Mouse (Mus musculus) fat pad, adult 2 months (tissue): ENCODE measurements at regions not wholly inside any gene's neighbourhood (a gene's known extent, or its start where the extent isn't known, plus 50 kb on each side); places are given as distances from the start of the nearest gene placed in this dataset.

ENCODE experiments used
- DNase-seq: peaks from one replicate; pipeline ENCODE4 v3.0.0-alpha.2; 2011; ENCODE audit warnings: low read depth, low spot score; ENCODE audit errors: extremely low read depth

- no peak for DNase-seq
Measured at GRCm38 (mm10) chr4:70844742-70845141, 309.9 kb upstream of the Megf9 start.

GRCm38 (mm10) chr4:70810956-70811316, 276.1 kb upstream of the Megf9 start:
- DNase-seq = no peak

GRCm38 (mm10) chr4:70810311-70810955, 275.6 kb upstream of the Megf9 start:
- no peak for DNase-seq

DNA sequence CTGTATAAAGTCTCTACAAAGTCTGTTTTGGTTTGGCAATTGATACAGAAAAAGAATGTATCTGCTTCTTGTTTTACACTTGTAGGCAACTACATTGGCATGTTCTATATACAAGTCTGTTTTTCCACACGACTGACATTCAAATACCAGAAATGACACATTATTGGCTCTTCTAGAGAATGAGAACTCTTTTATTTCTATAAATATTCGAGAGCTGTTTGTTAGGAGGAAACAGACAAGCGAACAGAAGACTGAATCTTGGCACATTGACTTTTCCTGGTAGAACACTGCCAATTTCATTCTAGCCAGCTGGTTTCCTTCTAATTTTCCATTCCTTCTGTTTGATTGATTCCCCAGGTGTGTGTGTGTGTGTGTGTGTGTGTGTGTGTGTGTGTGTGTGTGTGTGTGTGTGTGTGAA, 270.1 kb upstream of the Megf9 start:
- no peak for DNase-seq

- no peak for DNase-seq
Measured at GRCm38 (mm10) chr4:70798483-70798882, 263.7 kb upstream of the Megf9 start.

DNA sequence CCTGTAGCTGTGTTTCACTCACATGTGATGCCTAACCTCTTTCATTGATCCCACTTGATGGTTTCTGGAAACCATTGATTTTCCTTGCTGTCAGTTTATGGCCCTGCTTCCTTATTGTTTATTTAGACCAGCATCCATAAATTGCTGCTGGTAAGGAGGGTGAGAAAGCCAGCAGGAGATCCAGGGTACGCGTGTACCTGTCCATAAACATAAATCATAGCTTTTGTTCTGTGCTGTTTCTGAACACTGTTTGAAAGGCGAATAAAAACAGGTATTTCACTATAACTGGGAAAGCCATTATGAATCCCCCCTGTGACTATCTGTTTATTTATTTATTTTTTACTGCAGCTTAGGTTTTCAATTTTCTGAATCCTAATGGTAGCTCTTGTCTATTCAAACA, 263.1 kb upstream of the Megf9 start:
- DNase-seq = no peak

DNA sequence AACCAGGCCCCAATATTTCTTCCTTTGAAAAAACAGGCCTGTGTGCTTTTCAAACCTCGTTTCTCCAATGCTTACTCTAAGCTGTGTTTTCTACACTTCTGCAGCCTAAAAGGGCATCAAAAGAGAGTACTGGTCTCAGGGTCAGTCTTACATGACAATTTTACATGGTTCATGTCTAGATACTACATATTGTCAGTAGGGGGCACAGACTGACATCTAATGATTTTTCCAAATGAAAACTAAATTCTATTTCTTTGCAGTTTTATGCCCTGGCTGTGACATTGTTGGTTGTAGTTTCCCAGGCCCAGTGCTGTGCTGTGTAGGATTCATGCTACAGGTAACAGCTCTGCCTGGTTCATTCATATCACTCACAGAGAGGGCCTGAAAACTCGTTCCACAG, 248.7 kb upstream of the Megf9 start:
- DNase-seq = no peak

- no peak for DNase-seq
Measured at GRCm38 (mm10) chr4:70781591-70781990, 246.8 kb upstream of the Megf9 start.

DNA sequence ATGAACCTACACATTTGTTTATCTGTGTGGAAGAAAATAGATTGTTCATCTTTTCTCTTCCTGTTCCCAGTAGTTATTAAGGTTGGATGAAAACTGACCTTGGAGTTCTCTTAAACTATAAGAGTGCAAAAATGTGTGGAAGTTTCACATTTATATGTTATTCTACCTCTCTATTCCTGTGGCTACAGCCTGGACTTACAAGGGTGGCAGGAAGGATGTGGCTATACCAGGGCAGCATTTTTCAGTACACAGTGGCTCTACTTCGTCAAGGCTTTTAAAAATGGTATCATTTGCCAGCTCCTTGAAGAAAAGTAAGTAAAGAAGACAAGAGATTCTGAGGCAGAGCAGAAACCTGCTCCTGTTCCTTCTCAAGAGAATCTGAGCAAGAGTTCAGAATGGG, 241.5 kb upstream of the Megf9 start:
- DNase-seq = no peak

- no peak for DNase-seq
Measured at GRCm38 (mm10) chr4:70743425-70743824, 208.6 kb upstream of the Megf9 start.

GRCm38 (mm10) chr4:70742002-70742401, 207.2 kb upstream of the Megf9 start:
- no peak for DNase-seq

- DNase-seq = no peak
Measured at GRCm38 (mm10) chr4:70741121-70741520, 206.3 kb upstream of the Megf9 start.

- no peak for DNase-seq
Measured at GRCm38 (mm10) chr4:70709126-70709689, 174.4 kb upstream of the Megf9 start.

DNA sequence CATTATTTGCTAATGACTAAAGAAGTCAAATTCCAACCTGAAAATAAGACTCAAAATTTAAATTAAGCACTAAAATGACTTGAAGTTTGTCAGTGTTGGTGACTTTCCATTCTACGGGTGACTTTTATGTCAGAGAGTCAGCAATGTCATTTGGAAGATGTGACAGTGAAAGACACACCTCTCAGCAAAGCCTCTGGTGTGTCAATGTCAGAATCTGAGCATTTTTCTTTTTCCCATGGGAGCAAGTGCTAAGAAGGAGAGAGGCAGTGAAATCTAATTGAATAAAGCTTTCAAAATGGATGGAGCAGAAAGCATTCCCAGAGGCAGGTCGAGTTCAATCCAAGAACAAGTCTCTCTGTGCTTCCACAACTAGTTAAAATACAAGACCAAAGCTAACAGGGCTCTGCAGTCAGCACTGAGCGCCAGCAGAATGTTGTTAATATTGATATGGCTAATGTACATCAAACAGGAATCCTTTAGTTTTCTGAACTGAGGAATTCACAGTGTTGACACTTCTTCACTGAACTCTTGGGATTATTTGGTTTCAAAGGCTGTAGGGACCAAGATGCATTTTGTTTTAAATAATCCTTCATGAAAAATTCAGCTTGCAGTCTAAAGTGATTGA, 170.4 kb upstream of the Megf9 start:
- no peak for DNase-seq

- no peak for DNase-seq
Measured at GRCm38 (mm10) chr4:70700894-70701293, 166.1 kb upstream of the Megf9 start.

DNA sequence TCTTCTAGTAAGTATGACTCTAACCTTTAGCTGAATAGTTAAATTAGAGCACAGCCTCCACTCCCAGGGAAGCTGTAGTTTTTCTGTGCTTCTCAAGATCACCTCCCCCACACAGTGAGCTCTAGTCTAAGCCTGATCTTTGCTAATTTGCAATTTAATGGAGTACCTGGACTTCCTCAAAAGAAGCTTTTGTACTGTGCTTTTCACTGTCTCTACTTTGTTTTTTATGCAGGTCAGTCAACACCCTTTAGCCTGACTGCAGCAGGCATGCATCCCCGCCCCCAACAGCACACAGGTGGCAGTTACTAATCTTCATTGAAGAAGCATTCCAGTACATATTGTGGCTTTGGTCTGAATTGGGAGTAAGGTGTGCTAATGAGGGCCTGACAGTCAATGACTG, 129.4 kb upstream of the Megf9 start:
- no peak for DNase-seq

- DNase-seq = peak; percentile 25
Measured at GRCm38 (mm10) chr4:70621431-70621837, 86.6 kb upstream of the Megf9 start.

GRCm38 (mm10) chr4:70619636-70620287, 85.0 kb upstream of the Megf9 start:
- DNase-seq = no peak

- no peak for DNase-seq
Measured at GRCm38 (mm10) chr4:70615794-70616193, 81.0 kb upstream of the Megf9 start.

DNA sequence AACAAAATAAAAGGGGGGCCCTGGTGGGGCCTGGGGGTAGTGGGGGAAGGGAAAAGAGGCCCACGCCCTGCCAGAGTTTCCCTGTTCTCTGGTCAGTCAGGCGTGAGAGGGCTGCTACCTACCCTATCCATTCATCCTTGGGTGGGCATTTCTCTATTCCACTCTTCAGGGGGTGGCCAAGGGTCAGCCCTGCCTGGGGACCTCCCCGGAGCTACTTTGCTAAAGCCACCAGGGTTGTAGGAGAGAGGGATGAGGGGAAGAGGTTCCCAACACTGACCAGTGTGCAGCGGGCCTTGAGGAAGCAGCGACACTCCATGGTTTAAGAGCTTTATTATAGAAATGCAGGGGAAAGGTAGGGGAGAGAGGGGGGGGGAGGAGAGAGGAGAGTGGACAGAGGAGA, 79.6 kb upstream of the Megf9 start:
- DNase-seq = no peak

DNA sequence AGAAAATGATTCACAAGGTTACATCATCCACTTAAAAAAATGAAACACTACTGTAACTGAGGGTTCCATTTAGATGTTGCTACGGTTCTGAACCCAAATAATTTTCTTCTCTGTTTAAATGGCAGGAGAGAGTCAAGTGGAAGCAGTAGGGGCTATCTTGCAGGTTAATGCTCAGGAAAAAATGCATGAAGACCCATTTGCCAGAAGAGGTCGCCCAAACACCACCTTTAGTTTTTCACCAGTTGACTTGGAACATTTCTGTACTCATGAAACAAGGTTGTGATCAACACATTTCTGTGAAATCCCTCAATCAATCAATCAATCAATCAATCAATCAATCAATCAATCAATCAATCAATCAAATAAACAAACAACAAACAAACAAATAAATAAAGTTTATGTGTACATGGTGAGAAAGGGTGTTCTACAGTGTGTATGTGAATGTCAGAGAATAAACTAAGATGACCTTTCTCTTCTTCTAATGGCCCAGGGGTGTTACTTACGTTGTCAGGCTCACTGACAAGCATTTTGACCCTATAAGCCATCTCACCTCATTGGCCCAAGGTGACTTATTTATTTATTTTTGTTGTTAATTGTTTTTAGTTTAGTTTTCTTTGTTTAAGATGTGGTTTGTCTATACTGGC, 68.5 kb upstream of the Megf9 start:
- no peak for DNase-seq

- no peak for DNase-seq
Measured at GRCm38 (mm10) chr4:70601301-70601700, 66.5 kb upstream of the Megf9 start.
